Mouse (Mus musculus) midbrain, embryonic 11.5 days (tissue): ENCODE measurements at regions not wholly inside any gene's neighbourhood (a gene's known extent, or its start where the extent isn't known, plus 50 kb on each side); places are given as distances from the start of the nearest gene placed in this dataset.

Source experiments
- ATAC-seq: fragments of 200-750 bp; cut with Nextera tagmentation; 2 replicates; pipeline ENCODE4 v1.8.0; 2017; ENCODE audit warnings: moderate TSS enrichment, moderate library complexity; ENCODE audit not compliant: low FRiP score
- DNase-seq: peaks from one replicate; pipeline ENCODE4 v3.0.0; 2015; ENCODE audit warnings: low spot score; ENCODE audit errors: missing footprints
- H3K27ac ChIP-seq: fragments of 300-500 bp; sonication (generic); 2 replicates; pipeline ENCODE4 v1.5.1; 2014; ENCODE audit warnings: low read depth, low read length
- H3K27me3 ChIP-seq: fragments of 300-500 bp; sonication (generic); 2 replicates; pipeline ENCODE4 v1.6.1; 2014; ENCODE audit warnings: mild to moderate bottlenecking, low read length, moderate library complexity, mixed read lengths; ENCODE audit not compliant: control insufficient read depth, insufficient read depth
- H3K36me3 ChIP-seq: fragments of 300-500 bp; sonication (generic); 2 replicates; pipeline ENCODE4 v1.6.1; 2014; ENCODE audit warnings: mild to moderate bottlenecking, low read length, moderate library complexity, mixed read lengths; ENCODE audit not compliant: control insufficient read depth, insufficient read depth
- H3K4me1 ChIP-seq: fragments of 300-500 bp; sonication (generic); 2 replicates; pipeline ENCODE4 v1.6.1; 2014; ENCODE audit warnings: low read length; ENCODE audit not compliant: control insufficient read depth, insufficient read depth
- H3K4me2 ChIP-seq: fragments of 300-500 bp; sonication (generic); 2 replicates; pipeline ENCODE4 v1.6.1; 2014; ENCODE audit warnings: mild to moderate bottlenecking, moderate library complexity
- H3K4me3 ChIP-seq: fragments of 300-500 bp; sonication (generic); 2 replicates; pipeline ENCODE4 v1.5.1; 2014; ENCODE audit warnings: low read depth, low read length
- H3K9ac ChIP-seq: fragments of 300-500 bp; sonication (generic); 2 replicates; pipeline ENCODE4 v1.6.1; 2014; ENCODE audit warnings: low read length
- H3K9me3 ChIP-seq: fragments of 300-500 bp; sonication (generic); 2 replicates; pipeline ENCODE4 v1.6.1; 2016; ENCODE audit warnings: low read length; ENCODE audit not compliant: control insufficient read depth
- WGBS: fragments of 180-500 bp; shearing (Covaris S2); extraction: QIAGEN DNeasy Blood & Tissue Kit; methylation state at CpG from one replicate; pipeline ENCODE4 v1.1.7; 2014; 5-methylcytosine and 5-hydroxymethylcytosine counted together

- Histone ChIP-seq H3K4me1 (no peaks in the 10 kb centered on the region), H3K9ac (no peak overlapping the region), H3K4me3 (no peak overlapping the region), H3K4me2 (no peak overlapping the region), H3K36me3 (no peaks in the 10 kb centered on the region), H3K27me3 (no peaks in the 10 kb centered on the region), H3K9me3 (no peaks in the 10 kb centered on the region), H3K27ac (no peak overlapping the region)
- DNase-seq (no peak), ATAC-seq (no peak)
- 83% methylated on average over 3 of the region's 3 CpGs for WGBS
Observed at GRCm38 (mm10) chr5:50760386-50760785, 701.6 kb upstream of the Adgra3 start.

- Histone ChIP-seq H3K9ac (no peak overlapping the region), H3K9me3 (no peaks in the 10 kb centered on the region), H3K36me3 (no peaks in the 10 kb centered on the region), H3K4me2 (no peak overlapping the region), H3K27ac (no peak overlapping the region), H3K4me3 (no peak overlapping the region), H3K4me1 (no peaks in the 10 kb centered on the region), H3K27me3 (no peaks in the 10 kb centered on the region)
- WGBS = 75% methylated on average over 1 of the region's 1 CpGs
- DNase-seq (peak; percentile 90), ATAC-seq (no peak)
Observed at GRCm38 (mm10) chr5:50752766-50753165, 694.0 kb upstream of the Adgra3 start.

DNA sequence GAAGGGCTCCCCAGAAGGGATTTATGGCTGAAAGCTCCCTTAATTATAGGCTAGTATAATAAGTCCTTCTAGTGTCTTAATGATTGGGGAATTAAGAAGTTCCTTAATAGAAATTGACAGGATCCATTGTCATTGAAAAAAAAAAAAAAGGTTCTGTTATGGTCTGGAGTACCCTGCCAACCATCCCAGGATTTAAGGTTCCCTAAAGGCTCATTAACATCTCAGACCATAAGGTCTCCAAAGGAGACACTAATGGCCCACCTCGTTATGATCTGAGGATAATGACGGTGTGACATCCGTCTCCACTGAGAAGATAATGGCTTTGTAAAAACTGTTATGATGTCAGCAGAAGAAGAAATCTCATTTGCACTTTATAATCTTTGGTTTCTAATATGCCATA, 692.6 kb upstream of the Adgra3 start:
- H3K9me3 ChIP-seq = no peaks in the 10 kb centered on the region
- H3K27me3 ChIP-seq = no peaks in the 10 kb centered on the region
- H3K4me2 ChIP-seq = no peak overlapping the region
- 65% methylated on average over 3 of the region's 3 CpGs for WGBS
- no peaks in the 10 kb centered on the region for H3K4me1 ChIP-seq
- DNase-seq (no peak), ATAC-seq (peak; percentile 52; the same call in 1 of the 2 replicates)
- no peak overlapping the region for H3K4me3 ChIP-seq
- no peak overlapping the region for H3K9ac ChIP-seq
- H3K27ac ChIP-seq = no peak overlapping the region
- H3K36me3 ChIP-seq = no peaks in the 10 kb centered on the region

DNA sequence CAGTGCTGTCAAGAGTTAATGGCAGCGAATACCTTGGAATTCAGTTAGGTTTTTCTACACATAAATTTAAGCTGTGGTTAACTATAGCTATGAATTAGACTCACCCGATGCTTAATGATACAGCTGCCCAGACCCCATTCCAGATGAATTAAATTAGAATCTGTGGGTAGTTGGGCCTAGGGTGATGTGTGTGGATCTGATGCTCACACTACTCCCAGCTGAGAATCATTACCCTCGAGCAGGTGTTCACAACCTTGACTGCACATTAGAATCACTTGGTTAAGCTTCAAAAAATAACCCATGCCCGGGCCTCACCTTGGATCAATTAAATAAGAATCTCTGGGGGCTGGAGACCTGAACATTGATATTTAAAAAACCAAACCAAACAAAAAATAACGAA, 684.2 kb upstream of the Adgra3 start:
- 84% methylated on average over 5 of the region's 5 CpGs for WGBS
- no peak for DNase-seq
- H3K27ac ChIP-seq = no peak overlapping the region
- H3K4me3 ChIP-seq = no peak overlapping the region
- H3K9me3 ChIP-seq = no peaks in the 10 kb centered on the region
- H3K9ac ChIP-seq = no peak overlapping the region
- ATAC-seq = no peak
- H3K4me2 ChIP-seq = no peak overlapping the region
- H3K36me3 ChIP-seq = no peaks in the 10 kb centered on the region
- no peaks in the 10 kb centered on the region for H3K4me1 ChIP-seq
- no peaks in the 10 kb centered on the region for H3K27me3 ChIP-seq

DNA sequence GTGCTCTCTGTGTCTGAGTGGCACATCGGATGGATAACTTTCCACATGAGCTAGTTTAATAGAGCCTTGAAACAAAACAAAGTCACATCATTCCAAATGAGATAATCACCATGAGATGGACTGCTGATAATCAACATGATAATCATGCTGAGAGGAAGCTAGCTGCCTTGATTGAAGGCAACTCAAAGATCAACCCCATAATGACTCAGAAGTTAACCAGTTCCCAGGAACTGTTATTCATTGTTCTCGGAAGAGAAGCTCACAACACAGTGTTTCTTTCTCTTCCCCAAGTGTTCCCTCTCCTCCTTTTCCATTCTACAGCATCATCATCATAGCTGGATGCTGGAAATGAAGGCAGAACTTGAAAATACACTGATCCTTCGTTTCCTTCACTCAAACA, 674.9 kb upstream of the Adgra3 start:
- H3K4me3 ChIP-seq = no peak overlapping the region
- no peak overlapping the region for H3K9ac ChIP-seq
- DNase-seq (no peak), ATAC-seq (no peak)
- H3K36me3 ChIP-seq = no peaks in the 10 kb centered on the region
- no peak overlapping the region for H3K27ac ChIP-seq
- H3K4me2 ChIP-seq = no peak overlapping the region
- no peaks in the 10 kb centered on the region for H3K27me3 ChIP-seq
- 82% methylated on average over 3 of the region's 3 CpGs for WGBS
- no peaks in the 10 kb centered on the region for H3K9me3 ChIP-seq
- H3K4me1 ChIP-seq = no peaks in the 10 kb centered on the region

DNA sequence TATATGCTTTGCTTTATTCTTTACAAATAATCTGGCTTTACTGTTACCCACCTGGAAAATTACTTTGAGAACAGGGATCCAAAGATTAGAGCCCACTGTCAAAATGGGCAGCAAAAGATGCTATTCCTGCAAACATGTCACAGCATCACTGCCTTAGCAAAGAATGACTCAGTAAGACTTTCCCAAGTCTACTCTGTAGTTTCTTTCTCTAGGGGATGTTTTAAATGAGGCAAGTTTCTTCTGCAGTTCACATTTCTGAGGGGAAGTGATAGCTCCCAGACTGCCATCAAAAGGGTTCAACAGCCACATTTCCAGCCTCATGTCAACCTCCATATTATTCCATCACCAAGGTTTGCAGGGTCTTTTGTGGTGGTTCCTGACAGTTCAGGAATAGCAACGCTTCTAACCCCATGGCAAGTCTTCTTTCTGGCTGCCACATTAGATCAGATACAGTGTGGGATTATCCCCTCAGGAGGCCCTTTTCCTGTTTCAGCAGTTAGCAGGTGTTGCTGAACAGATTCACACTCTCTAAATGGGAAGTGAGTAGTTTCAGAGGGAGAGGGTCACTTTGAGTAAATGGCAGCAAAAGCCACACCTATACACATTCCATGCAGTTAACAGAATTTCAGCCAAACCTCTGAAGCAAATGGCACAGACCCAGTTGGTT, 669.7 kb upstream of the Adgra3 start:
- no peaks in the 10 kb centered on the region for H3K9me3 ChIP-seq
- no peaks in the 10 kb centered on the region for H3K27me3 ChIP-seq
- WGBS = 48% methylated on average over 1 of the region's 1 CpGs
- H3K36me3 ChIP-seq = no peaks in the 10 kb centered on the region
- no peak overlapping the region for H3K27ac ChIP-seq
- DNase-seq = no peak
- ATAC-seq = no peak
- H3K4me2 ChIP-seq = no peak overlapping the region
- no peaks in the 10 kb centered on the region for H3K4me1 ChIP-seq
- H3K4me3 ChIP-seq = no peak overlapping the region
- no peak overlapping the region for H3K9ac ChIP-seq

GRCm38 (mm10) chr5:50706945-50707663, 648.3 kb upstream of the Adgra3 start:
- Histone ChIP-seq H3K4me3 (no peak overlapping the region), H3K27me3 (no peaks in the 10 kb centered on the region), H3K4me1 (no peaks in the 10 kb centered on the region), H3K4me2 (no peak overlapping the region), H3K36me3 (no peaks in the 10 kb centered on the region), H3K27ac (no peak overlapping the region), H3K9ac (no peak overlapping the region), H3K9me3 (no peaks in the 10 kb centered on the region)
- WGBS = 76% methylated on average over 2 of the region's 2 CpGs
- DNase-seq (no peak), ATAC-seq (no peak)

DNA sequence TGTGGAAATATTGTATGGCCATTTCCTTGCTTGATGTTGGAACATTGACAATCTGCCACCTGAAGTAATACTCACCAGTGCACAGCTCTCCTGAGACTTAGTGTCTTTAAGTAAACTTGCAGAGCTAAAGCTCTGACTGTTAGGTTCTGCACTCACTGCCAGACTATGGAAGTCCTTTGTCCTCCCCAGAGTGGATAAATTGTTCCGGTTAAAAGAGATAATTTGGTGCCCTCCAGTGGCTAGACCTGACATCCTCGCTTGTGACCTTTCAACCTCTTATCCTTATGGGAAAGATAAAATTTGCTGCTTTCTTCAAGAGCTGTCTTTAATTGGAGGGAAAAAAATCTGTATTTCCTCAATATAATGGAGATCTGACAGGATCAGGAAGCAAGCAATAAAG, 639.3 kb upstream of the Adgra3 start:
- DNase-seq = peak; percentile 85
- no peak overlapping the region for H3K4me3 ChIP-seq
- H3K4me1 ChIP-seq = no peaks in the 10 kb centered on the region
- no peak overlapping the region for H3K4me2 ChIP-seq
- H3K27me3 ChIP-seq = no peaks in the 10 kb centered on the region
- no peak overlapping the region for H3K27ac ChIP-seq
- H3K9ac ChIP-seq = no peak overlapping the region
- no peaks in the 10 kb centered on the region for H3K9me3 ChIP-seq
- ATAC-seq = peak; percentile 74
- WGBS = 9% methylated on average over 2 of the region's 2 CpGs
- no peaks in the 10 kb centered on the region for H3K36me3 ChIP-seq

- DNase-seq = peak; percentile 84
- Histone ChIP-seq H3K27ac (no peak overlapping the region), H3K4me2 (no peak overlapping the region), H3K27me3 (no peaks in the 10 kb centered on the region), H3K9me3 (no peaks in the 10 kb centered on the region), H3K36me3 (no peaks in the 10 kb centered on the region), H3K9ac (no peak overlapping the region), H3K4me1 (no peaks in the 10 kb centered on the region), H3K4me3 (no peak overlapping the region)
- WGBS = 36% methylated on average over 8 of the region's 8 CpGs
- peak; percentile 62 for ATAC-seq
Observed at GRCm38 (mm10) chr5:50697588-50697987, 638.8 kb upstream of the Adgra3 start.
